Mouse (Mus musculus) monocyte, adult 2 months (primary cell): ENCODE data around the gene Phlpp1.

Source experiments
- DNase-seq, 2 experiments: peaks; one replicate each; pipeline ENCODE4 v3.0.0; 2022; ENCODE audit warnings: low spot score in 2 of 2, low read depth in 1 of 2

The Phlpp1 gene

GRCm38 (mm10) chr1:106241059-106241458 is 69.5 kb downstream of the Phlpp1 start:
- DNase-seq = no peak

DNA sequence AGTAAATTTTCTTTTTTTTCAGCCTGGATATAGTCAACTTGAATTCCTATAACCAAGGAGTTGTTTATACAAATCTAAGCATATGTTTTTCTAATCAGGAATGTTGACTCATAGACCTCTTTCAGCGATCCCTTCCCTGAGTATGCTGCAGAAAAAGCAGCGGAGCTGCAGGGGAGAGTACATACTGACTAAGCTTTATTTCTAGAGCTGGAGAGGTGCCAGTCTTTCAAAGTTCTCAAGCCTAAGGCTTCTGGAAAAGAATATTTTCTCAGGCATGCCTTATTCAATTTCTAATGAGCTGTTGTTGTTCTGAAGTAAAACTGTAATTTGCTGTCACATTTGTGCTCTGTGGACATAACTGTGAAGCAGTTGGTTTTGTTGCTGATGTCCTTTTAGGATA is 70.6 kb downstream of the Phlpp1 start:
- no peak for DNase-seq

DNA sequence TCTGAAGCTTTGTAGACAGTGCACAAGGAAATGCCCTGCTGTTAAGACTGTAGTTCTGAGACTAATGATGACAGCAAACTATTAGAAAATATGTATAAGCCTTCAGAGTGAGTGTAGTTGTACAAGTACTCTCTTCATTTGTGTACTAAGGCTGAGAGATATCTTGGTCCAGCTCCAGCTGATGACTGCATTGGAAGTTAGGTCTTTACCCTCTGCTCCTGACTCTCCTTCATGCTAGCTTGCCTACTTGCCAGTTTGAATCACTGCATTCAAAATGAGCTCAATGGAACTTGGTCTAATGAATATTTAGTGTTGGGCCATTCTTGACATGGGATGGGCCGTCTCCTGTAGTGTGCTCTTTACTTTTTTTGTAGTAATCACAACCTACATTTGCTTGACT is 71.8 kb downstream of the Phlpp1 start:
- DNase-seq = no peak

- DNase-seq = no peak
These were observed 72.7 kb downstream of the Phlpp1 start for GRCm38 (mm10) chr1:106244245-106244644.

GRCm38 (mm10) chr1:106254047-106254446 is 82.5 kb downstream of the Phlpp1 start:
- no peak for DNase-seq

- DNase-seq = no peak
These were observed 85.6 kb downstream of the Phlpp1 start for GRCm38 (mm10) chr1:106257176-106257575.

DNA sequence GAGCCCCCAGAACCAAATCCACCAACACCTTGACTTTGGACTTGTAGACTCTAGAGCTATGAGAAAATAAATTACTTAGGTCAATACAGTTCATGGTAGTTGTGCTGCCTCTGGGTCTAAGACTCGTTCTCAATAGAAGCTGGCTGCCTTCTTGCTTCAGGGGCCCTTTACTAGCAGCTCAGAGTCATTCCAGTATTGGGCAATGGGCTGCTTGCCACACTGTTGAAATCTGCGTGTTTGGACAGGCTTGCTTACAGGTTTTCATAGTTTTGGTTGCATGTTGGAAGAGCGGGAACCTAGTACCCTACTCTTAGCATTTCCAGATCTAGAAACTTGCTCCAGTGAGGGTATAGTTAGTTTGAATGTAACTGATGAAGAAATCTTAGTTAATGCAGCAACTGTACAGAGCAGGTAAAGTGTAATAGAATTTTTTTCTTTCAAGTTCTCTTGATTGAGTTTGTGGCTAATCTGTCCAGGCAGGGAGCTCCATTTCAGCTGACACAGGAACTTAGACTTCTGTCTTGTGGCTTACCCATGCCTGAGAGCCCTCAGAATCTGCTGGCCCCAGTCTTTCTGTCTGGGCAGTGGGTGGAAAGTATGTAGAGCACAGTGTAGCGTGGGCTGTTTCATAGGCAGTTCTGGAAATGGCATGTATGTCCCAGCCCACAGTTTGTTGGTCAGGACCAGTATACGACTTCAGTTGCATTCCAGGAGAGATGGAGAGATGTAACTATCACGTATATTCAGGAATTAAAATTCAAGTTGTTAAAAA is 96.7 kb downstream of the Phlpp1 start:
- DNase-seq = no peak

GRCm38 (mm10) chr1:106269337-106269736 is 97.8 kb downstream of the Phlpp1 start:
- DNase-seq = no peak

DNA sequence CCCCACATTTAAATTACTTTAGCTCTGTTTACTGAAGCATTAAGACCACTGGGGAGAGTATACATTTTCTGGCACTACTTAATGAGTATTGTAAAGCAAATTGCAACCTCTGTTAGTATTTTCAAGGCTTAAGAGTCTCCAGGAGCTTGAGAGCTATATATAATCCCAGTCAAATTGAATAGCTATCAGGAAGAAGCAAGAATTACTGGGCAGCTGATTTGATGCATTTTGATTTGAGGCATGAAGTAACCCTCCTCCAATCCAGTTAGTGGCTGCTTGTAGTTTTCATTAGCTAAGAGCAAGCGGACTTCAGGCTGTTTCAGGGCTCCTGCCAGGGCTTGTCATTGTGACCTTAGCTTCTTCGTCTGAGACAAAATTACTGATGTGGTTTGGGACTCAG is 101.4 kb downstream of the Phlpp1 start:
- no peak for DNase-seq

DNA sequence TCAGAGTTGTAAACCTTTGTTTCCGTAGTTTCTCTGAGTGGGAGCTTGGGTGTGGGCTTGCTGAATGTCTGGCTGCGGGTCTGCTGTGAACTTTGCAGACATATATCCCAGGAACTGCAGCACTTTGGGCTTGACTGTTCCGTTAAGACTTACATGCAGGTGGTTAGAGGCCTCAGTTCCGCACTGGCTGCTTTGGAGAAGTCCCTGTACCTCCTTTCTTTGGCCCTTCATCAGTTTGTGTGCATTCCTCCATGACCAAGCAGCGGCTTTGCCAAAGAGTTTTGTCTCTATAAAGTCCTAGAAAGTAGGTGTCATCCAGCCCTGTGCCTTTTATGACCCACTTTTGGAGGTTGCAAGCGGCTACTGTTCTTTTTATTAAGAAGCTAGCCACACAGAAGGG is 102.2 kb downstream of the Phlpp1 start:
- no peak for DNase-seq

DNA sequence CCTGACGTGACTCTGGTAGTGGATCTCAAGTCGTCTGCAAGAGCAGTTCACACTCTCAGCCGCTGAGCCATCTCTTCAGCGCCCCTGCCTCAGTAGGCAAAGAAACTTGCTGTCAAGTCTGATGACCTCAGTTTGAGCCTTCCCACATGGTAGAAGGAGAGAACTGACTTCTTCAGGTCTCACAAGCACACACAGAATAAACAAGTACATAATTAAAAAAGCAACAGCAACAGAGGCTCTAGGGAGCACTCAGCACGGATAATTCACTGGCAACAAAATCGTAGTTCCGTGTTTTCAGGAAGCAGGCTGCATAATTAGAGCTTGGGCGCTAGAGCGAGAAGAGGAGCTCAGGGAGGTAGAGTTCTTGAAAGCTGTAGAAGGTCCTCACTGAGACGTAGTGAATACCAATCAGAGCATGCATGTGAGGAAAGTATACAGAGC is 103.0 kb downstream of the Phlpp1 start:
- no peak for DNase-seq

GRCm38 (mm10) chr1:106275142-106275541 is 103.6 kb downstream of the Phlpp1 start:
- no peak for DNase-seq

DNA sequence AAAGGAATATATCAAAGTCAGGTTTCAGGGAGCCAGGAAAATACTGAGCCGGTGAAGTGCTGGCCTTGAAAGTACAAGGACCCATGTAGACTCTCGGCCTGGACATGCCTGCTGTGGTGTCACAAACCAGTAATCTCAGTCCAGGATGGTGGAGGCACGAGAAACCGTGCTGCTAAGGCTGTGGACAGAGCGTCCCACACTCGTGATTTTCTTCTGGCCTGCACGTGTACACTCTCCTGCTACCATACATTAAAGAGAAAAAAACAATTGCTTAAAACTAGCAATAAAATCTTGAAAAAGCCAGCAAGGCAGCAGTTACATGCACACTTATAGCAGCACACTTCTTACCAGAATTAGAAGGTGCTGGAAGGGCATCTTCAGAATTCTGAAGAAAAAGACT is 104.2 kb downstream of the Phlpp1 start:
- no peak for DNase-seq

GRCm38 (mm10) chr1:106276824-106277223 is 105.3 kb downstream of the Phlpp1 start:
- DNase-seq = no peak

- DNase-seq = no peak
These were observed 105.7 kb downstream of the Phlpp1 start for GRCm38 (mm10) chr1:106277286-106277685.

DNA sequence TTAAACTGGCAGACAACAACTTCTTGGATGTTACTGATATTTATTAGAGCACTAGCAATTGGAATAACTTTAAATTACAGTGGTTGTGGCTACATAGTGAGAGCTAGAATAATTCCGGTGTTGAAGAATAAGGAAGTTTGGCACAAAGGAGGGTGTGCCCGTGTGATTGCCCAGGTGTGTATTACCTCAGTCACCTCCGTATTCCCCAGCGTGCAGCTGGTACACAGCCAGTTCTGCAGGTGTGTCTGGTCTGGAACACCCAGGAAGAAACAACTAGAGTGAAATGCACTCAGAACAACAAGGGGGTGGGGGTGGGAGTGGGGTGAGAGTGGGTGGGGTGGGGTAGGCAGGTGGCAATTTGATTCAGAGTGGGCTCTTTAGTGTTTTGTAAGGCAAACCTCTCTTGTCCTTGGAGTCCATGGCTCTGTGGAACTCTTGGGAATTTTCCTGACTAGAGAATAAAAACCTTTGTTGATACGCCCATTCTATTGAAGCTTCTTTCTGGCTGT is 107.1 kb downstream of the Phlpp1 start:
- no peak for DNase-seq

GRCm38 (mm10) chr1:106279404-106280123 is 108.0 kb downstream of the Phlpp1 start:
- DNase-seq = no peak

DNA sequence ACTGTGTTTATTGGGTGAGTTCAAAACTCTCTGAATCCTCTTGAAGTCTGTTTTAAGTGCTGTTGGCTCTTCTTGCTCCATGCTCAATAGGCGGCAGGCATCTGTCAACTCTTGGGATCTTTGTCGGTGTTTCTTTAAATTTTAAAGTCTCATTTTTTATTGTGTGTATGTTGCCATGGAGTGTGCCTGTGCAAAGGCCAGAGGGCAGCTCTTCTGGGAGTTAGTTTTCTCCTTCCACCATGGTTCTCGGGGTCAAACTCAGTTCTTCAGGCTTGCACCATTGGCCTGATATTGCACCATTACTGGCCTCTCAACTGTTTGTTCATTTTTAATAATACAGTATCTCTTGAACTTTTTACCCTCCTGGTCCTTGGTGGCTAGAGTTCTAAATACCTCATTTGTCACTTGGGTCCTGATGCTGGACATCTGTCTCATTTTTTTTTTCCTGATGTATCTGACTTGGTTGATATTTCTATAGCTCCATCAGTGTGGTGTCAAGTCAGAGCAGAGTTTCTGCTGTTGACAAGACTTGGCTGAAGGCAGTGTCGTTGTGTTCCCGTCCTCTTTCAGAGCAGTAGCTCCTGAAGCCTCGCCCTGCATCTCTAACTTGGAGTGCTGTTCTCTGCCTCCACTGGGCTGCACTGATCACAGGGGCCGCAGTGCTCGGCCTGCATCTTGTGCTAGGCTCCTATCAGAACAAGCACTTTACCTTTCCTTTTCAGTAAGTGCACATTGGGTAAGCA is 108.8 kb downstream of the Phlpp1 start:
- DNase-seq = no peak

DNA sequence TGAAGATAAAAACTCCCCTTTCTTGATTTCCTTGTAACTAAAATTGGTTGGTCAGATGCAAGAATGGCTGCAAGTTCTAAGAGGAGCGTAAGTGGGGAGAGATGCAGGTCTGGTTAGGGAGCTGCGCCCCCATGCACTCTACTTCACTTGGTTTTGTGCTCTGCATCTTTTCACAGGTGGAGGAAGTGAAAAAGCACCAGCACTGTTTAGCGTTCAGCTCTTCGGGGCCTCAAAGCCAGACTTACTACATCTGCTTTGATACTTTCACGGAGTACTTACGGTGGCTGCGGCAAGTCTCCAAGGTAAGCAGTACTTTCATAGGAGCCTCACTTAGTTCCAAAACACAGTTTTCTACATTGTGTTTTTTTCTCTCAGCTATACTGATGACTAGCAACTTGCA is 115.3 kb downstream of the Phlpp1 start:
- DNase-seq = no peak

DNA sequence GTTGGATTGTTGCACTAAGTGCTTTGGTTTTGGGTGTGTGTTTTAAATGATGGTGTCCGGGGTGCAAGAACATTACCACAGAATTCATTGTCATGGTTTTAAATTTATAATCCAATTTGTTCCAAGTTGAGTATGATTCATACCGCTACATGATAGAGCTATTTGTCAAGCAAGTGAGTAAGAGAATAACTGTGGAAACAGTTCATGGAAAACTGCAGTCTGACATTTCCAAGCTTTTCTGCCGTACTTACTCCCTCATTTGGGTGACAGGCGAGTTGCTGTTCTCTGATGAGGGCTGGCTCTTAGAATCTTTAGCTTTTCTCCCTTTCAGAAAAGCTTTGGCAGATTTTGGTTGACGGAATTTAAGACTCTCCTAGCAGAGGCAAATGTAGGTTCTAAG is 117.5 kb downstream of the Phlpp1 start:
- DNase-seq = no peak

GRCm38 (mm10) chr1:106289580-106289979 is 118.0 kb downstream of the Phlpp1 start:
- no peak for DNase-seq
